Mouse (Mus musculus) heart, embryonic 11.5 days (tissue): ENCODE measurements around the gene Eprs. TPM values are rescaled to one million over a fixed set of nuclear protein-coding genes. Genes with fewer than 3 reads are reported as not detected.

Experiments used
- ATAC-seq: fragments of 200-750 bp; cut with Nextera tagmentation; replicated peaks from 2 replicates; pipeline ENCODE4 v1.8.0; 2017; ENCODE audit warnings: moderate library complexity; ENCODE audit not compliant: insufficient number of reproducible peaks, low FRiP score, low TSS enrichment
- H3K27ac ChIP-seq: fragments of 300-500 bp; sonication (generic); 2 replicates; pipeline ENCODE4 v1.5.1; 2014; ENCODE audit warnings: mild to moderate bottlenecking, low read depth, low read length
- H3K27me3 ChIP-seq: fragments of 300-500 bp; sonication (generic); 2 replicates; pipeline ENCODE4 v1.6.1; 2014; ENCODE audit warnings: mild to moderate bottlenecking, low read length, mixed read lengths; ENCODE audit not compliant: control insufficient read depth, insufficient read depth
- H3K36me3 ChIP-seq: fragments of 300-500 bp; sonication (generic); 2 replicates; pipeline ENCODE4 v1.6.1; 2014; ENCODE audit warnings: mild to moderate bottlenecking, low read length, moderate library complexity, mixed read lengths; ENCODE audit not compliant: control insufficient read depth, insufficient read depth
- H3K4me1 ChIP-seq: fragments of 300-500 bp; sonication (generic); 2 replicates; pipeline ENCODE4 v1.6.1; 2014; ENCODE audit warnings: low read length; ENCODE audit not compliant: control insufficient read depth, insufficient read depth
- H3K4me2 ChIP-seq: fragments of 300-500 bp; sonication (generic); 2 replicates; pipeline ENCODE4 v1.6.1; 2014; ENCODE audit warnings: mild to moderate bottlenecking, moderate library complexity
- H3K4me3 ChIP-seq: fragments of 300-500 bp; sonication (generic); 2 replicates; pipeline ENCODE4 v1.5.1; 2014; ENCODE audit warnings: low read depth, low read length
- H3K9ac ChIP-seq: fragments of 300-500 bp; sonication (generic); 2 replicates; pipeline ENCODE4 v1.6.1; 2014; ENCODE audit warnings: mild to moderate bottlenecking, low read depth, low read length, moderate library complexity
- H3K9me3 ChIP-seq: fragments of 300-500 bp; sonication (generic); replicated peaks from 2 replicates; pipeline ENCODE4 v1.6.1; 2016; ENCODE audit warnings: low read length; ENCODE audit not compliant: control insufficient read depth
- WGBS: fragments of 180-500 bp; shearing (Covaris S2); extraction: QIAGEN DNeasy Blood & Tissue Kit; methylation state at CpG from one replicate; pipeline ENCODE4 v1.1.7; 2014; ENCODE audit not compliant: insufficient replicate concordance; 5-methylcytosine and 5-hydroxymethylcytosine counted together
- polyA plus RNA-seq: library from polyadenylated mRNA; unstranded; fragments of >200 nt; fragmentation: Nextera tagmentation; extraction: Ambion mirVana; gene quantifications from 2 replicates; pipeline ENCODE4 v1.2.1, GENCODE M21; 2014

Gene Eprs
- polyA plus RNA-seq, 1 experiment from 2014 or later, result 122 TPM

GRCm38 (mm10) chr1:185331983-185332430 is 30.8 kb upstream of the Eprs start, which contains the start of gene Bpnt1:
Bpnt1 (plus strand) TSS chr1:185332149.
- Histone ChIP-seq H3K27ac (peak within 1 kb of the TSS; percentile 88), H3K4me3 (peak within 1 kb of the TSS; percentile 75), H3K9ac (peak within 1 kb of the TSS; percentile 85), H3K27me3 (no peaks in the 10 kb centered on the region), H3K4me2 (peak within 1 kb of the TSS; percentile 77), H3K9me3 (no peaks in the 10 kb centered on the region), H3K4me1 (peaks cover 15% of the 10 kb centered on the region), H3K36me3 (no peaks in the 10 kb centered on the region)
- WGBS, result under 1% methylated on average over 32 of the region's 32 CpGs
- peak; percentile 63 for ATAC-seq

DNA sequence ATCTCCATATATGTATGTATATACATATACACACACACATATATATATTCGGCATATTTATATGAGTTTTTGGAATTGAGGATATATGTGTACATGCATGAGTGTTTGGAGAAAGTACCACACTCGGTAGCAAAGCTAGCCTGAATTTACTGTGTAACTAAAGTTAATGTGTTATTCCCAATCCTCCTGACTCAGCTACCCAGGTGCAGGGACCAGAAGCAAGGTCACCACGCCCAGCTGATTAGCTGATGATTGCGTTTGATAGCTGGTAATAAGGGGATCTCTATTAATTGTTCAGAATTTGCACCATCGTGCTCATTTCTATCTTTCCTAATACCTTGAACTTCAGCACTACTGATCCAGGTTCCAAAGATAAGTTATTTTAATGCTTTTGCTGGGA is 29.2 kb upstream of the Eprs start:
- Histone ChIP-seq H3K9me3 (no peaks in the 10 kb centered on the region), H3K4me2 (no peak overlapping the region), H3K36me3 (no peaks in the 10 kb centered on the region), H3K27me3 (no peaks in the 10 kb centered on the region), H3K4me3 (no peak overlapping the region), H3K9ac (no peak overlapping the region), H3K27ac (no peak overlapping the region), H3K4me1 (peaks cover 18% of the 10 kb centered on the region)
- WGBS, result 83% methylated on average over 5 of the region's 5 CpGs
- ATAC-seq, result no peak

DNA sequence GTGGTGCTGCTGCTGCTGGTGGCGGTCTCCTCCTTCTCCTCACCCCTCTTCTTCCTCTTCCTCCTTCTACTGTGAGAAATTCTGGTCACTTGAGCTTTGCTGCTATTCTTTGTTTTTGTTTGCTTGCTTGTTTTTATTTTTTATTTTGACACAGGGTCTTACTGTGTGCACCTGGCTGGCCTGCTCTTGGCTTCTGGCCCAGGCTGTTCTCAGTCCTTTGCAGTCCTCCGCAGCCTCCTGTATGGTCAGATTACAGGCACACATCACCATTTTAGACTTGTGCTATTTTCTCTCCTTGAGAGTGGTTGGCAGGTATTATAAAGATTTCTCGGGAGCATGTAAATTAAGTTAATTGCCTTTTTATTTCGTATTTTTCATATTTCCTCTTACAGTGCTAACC is 28.7 kb upstream of the Eprs start:
- Histone ChIP-seq H3K9me3 (no peaks in the 10 kb centered on the region), H3K4me1 (peaks cover 18% of the 10 kb centered on the region), H3K27ac (no peak overlapping the region), H3K9ac (no peak overlapping the region), H3K4me3 (no peak overlapping the region), H3K27me3 (no peaks in the 10 kb centered on the region), H3K36me3 (no peaks in the 10 kb centered on the region), H3K4me2 (no peak overlapping the region)
- ATAC-seq, result no peak
- WGBS, result 76% methylated on average over 4 of the region's 4 CpGs

- no peak overlapping the region for H3K27ac ChIP-seq
- no peaks in the 10 kb centered on the region for H3K27me3 ChIP-seq
- no peaks in the 10 kb centered on the region for H3K9me3 ChIP-seq
- peaks cover 18% of the 10 kb centered on the region for H3K4me1 ChIP-seq
- H3K9ac ChIP-seq, result no peak overlapping the region
- no peaks in the 10 kb centered on the region for H3K36me3 ChIP-seq
- WGBS, result 66% methylated on average over 6 of the region's 6 CpGs
- no peak overlapping the region for H3K4me3 ChIP-seq
- no peak overlapping the region for H3K4me2 ChIP-seq
- ATAC-seq, result no peak
Observed at GRCm38 (mm10) chr1:185335231-185335765, 27.5 kb upstream of the Eprs start.

- peaks cover 5% of the 10 kb centered on the region; the same call in 1 of the 2 replicates for H3K36me3 ChIP-seq
- no peak overlapping the region for H3K27ac ChIP-seq
- no peaks in the 10 kb centered on the region for H3K9me3 ChIP-seq
- H3K4me3 ChIP-seq, result no peak overlapping the region
- peaks cover 18% of the 10 kb centered on the region for H3K4me1 ChIP-seq
- H3K27me3 ChIP-seq, result no peaks in the 10 kb centered on the region
- no peak for ATAC-seq
- no peak overlapping the region for H3K4me2 ChIP-seq
- WGBS, result 45% methylated on average over 3 of the region's 3 CpGs
- H3K9ac ChIP-seq, result no peak overlapping the region
Observed at GRCm38 (mm10) chr1:185336535-185336934, 26.3 kb upstream of the Eprs start.

- H3K36me3 ChIP-seq, result peaks cover 23% of the 10 kb centered on the region
- peaks cover under 1% of the 10 kb centered on the region; the same call in 1 of the 2 replicates for H3K4me1 ChIP-seq
- H3K27ac ChIP-seq, result no peak overlapping the region
- no peak for ATAC-seq
- 90% methylated on average over 4 of the region's 4 CpGs for WGBS
- H3K4me2 ChIP-seq, result no peak overlapping the region
- no peaks in the 10 kb centered on the region for H3K27me3 ChIP-seq
- H3K9ac ChIP-seq, result no peak overlapping the region
- no peak overlapping the region for H3K4me3 ChIP-seq
- H3K9me3 ChIP-seq, result no peaks in the 10 kb centered on the region
Observed at GRCm38 (mm10) chr1:185342441-185342840, 20.4 kb upstream of the Eprs start.

GRCm38 (mm10) chr1:185343422-185343821 is 19.4 kb upstream of the Eprs start:
- Histone ChIP-seq H3K9ac (no peak overlapping the region), H3K27me3 (no peaks in the 10 kb centered on the region), H3K4me3 (no peak overlapping the region), H3K4me2 (no peak overlapping the region), H3K4me1 (no peaks in the 10 kb centered on the region), H3K36me3 (peaks cover 23% of the 10 kb centered on the region), H3K27ac (no peak overlapping the region), H3K9me3 (no peaks in the 10 kb centered on the region)
- no peak for ATAC-seq
- 85% methylated on average over 8 of the region's 8 CpGs for WGBS

DNA sequence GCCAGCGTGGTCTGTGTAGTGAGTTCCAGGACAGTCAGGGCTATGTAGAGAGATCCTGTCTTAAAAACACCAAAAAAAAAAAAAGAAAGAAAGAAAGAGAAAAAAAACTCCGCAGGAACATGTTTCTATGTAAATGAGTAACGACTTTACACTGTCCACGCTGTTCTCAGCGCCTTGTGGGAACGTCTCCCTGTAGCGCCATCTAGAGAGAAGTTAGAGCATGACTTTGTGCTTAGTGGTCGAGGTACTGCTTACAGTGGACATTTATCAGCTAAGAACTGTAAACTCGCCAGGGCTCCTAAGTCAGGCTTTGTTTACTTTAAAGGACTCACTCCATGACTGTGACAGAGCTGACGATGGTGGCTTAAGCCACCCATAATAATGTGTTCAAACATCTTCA is 16.7 kb upstream of the Eprs start:
- WGBS, result 77% methylated on average over 10 of the region's 10 CpGs

GRCm38 (mm10) chr1:185349741-185350140 is 13.1 kb upstream of the Eprs start:
- no peaks in the 10 kb centered on the region for H3K27me3 ChIP-seq
- peaks cover 13% of the 10 kb centered on the region for H3K36me3 ChIP-seq
- H3K4me2 ChIP-seq, result no peak overlapping the region
- H3K9me3 ChIP-seq, result no peaks in the 10 kb centered on the region
- no peak overlapping the region for H3K4me3 ChIP-seq
- 84% methylated on average over 14 of the region's 14 CpGs for WGBS
- no peak for ATAC-seq
- H3K27ac ChIP-seq, result no peak overlapping the region
- no peaks in the 10 kb centered on the region for H3K4me1 ChIP-seq
- H3K9ac ChIP-seq, result no peak overlapping the region

More for the DNA sequence above, 16.7 kb upstream of the Eprs start:
- no peaks in the 10 kb centered on the region for H3K4me1 ChIP-seq
- no peak overlapping the region for H3K4me2 ChIP-seq
- no peak overlapping the region for H3K4me3 ChIP-seq
- no peak overlapping the region for H3K27ac ChIP-seq
- no peaks in the 10 kb centered on the region for H3K27me3 ChIP-seq
- H3K36me3 ChIP-seq, result peaks cover 25% of the 10 kb centered on the region
- no peaks in the 10 kb centered on the region for H3K9me3 ChIP-seq
- ATAC-seq, result no peak
- H3K9ac ChIP-seq, result no peak overlapping the region
